Mouse (Mus musculus) c-Kit-negative CD71-positive TER-119-positive erythroid progenitor cells, embryonic 14.5 days (primary cell): ENCODE measurements at regions not wholly inside any gene's neighbourhood (a gene's known extent, or its start where the extent isn't known, plus 50 kb on each side); places are given as distances from the start of the nearest gene placed in this dataset.

Experiments used
- DNase-seq: peaks from one replicate; pipeline ENCODE4 v3.0.0-alpha.2; 2013; ENCODE audit warnings: low read depth, low spot score

DNA sequence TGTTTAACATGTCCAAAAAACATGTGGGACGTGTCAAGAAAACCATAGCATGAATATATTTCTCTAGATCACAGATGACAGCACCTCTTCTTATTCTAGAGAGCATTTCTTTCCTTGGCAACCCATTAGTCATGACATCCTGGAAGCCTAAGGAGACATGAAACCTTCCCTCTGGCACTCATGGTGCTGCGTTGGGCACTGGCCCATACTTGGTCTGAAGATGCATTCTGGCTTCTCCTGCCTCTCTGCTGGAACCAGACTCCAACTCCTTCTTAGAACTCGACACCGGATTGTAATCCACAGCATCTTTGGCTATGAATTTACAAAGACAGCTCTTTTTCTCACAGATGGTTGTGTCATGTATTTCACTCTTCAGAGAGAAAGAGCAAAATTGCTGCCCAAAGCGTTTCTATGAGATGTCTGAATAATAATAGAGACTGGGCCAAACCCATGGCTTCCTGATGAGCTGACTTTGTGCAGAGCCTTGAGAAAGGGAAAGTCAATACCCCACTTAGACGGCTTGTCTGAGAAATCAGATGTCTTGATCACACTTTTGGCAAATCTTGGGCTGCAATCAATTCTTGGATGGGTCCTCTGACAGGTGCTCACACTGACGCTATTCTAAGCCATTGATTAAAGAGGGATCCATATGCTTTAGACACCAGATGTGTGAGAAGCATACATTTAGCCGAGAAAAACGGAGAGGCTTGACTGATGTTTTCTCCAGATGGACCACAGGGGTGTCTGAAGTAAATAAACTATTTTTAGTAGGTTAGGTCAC, 195.4 kb downstream of the Usp46 start:
- no peak for DNase-seq

DNA sequence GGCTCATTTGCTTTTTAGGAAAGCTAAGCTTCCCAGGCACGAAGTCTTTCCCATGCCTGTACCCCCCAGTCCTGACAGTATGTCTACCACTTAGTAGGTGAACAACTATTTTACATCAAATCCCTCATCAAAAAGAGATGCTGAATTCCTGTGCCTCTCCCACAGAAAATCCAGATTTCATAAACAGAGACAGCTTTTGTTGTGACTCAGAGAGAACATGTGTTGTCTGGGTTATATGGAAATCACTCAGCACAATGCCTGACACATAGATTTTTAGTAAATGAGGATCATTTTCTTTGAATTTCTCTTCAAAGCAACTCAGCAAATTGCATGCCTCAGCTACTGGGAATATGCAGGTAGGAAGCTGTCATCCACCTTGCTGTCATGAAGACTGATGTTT, 193.5 kb downstream of the Usp46 start:
- DNase-seq: no peak

DNA sequence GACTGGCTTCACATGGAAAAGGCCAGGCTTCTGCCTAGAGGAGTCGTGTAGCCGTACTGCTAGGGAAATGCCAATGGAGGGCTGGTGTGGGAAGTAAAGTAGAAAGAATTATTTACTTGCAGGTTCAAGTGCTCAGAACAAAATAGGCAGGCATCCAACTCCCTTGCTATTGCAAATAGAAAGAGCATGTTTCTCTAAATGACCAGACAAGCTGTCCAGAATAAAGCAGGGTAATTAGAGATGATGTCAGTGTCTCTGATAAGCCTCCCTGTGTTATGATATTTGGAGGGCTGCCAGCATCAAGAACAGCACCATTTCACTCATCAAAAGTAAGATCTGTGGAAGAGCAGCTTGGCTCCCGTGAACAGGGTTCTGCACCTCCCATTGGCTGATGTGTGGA, 192.4 kb downstream of the Usp46 start:
- no peak for DNase-seq

GRCm38 (mm10) chr5:73880936-73881335, 187.3 kb downstream of the Usp46 start:
- DNase-seq: no peak

DNA sequence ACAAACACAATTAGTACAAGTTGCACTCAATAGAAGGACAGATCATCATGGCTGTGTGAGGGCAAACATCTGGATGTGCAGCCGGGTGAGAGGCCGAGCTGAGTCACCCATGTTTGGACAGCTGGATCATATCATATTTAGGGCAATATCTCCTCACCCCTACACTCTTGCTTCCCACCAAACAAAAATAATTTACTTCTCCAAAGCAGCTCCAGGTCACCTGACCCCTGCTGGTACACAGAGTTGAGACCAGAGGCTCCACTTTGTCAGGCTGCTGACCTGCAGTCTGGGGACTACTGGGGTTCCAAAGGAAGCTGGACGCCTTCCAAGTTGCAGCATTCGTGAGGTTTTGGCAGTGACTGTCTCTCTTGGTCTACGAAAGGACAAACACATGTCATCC, 186.3 kb downstream of the Usp46 start:
- DNase-seq: no peak

GRCm38 (mm10) chr5:73884998-73885397, 183.2 kb downstream of the Usp46 start:
- DNase-seq: no peak

- no peak for DNase-seq
These were observed 182.5 kb downstream of the Usp46 start for GRCm38 (mm10) chr5:73885691-73886090.

- DNase-seq: no peak
These were observed 180.8 kb downstream of the Usp46 start for GRCm38 (mm10) chr5:73887306-73887958.

- no peak for DNase-seq
These were observed 179.8 kb downstream of the Usp46 start for GRCm38 (mm10) chr5:73888391-73888790.

- DNase-seq: no peak
These were observed 178.9 kb downstream of the Usp46 start for GRCm38 (mm10) chr5:73889342-73889741.

DNA sequence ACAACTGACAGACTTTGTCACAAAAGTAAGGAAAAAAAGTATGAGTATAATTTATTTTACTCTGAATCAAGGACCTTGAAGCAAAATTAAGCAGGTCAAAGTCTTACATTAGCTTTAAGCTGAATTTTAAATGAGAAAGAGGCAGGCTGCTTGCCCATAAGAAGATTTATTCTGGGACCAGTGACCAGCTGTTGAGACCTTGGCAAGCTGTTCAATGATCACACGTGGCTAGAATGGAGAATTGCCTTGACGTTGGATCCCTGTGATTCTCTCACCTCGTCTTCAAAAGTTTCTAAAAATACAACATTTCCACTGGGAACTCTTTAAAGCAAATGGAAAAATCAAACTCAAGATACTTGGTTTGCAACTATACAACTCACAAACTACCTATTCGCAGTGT, 177.3 kb downstream of the Usp46 start:
- DNase-seq: no peak

GRCm38 (mm10) chr5:73891606-73892005, 176.6 kb downstream of the Usp46 start:
- DNase-seq: no peak

GRCm38 (mm10) chr5:73892440-73893225, 175.6 kb downstream of the Usp46 start:
- DNase-seq: no peak

DNA sequence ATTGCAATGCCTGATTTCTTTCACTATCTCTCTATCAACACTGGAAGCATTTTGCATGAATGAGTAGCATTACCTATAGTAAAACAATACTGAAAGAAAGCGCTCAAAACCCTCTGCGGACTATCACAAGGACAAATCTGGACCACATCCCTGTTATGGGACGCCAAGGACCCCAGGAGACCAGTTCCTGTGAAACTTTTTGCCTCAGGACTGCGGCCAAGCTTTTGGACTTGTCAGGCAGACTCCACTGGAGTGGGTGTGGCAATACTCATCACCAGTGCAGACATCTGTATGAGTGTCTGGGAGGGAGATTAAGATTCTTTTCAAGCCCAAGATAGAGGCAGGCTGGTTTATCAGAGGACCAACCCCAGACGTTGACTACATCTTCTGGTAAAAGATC, 173.0 kb downstream of the Usp46 start:
- no peak for DNase-seq

DNA sequence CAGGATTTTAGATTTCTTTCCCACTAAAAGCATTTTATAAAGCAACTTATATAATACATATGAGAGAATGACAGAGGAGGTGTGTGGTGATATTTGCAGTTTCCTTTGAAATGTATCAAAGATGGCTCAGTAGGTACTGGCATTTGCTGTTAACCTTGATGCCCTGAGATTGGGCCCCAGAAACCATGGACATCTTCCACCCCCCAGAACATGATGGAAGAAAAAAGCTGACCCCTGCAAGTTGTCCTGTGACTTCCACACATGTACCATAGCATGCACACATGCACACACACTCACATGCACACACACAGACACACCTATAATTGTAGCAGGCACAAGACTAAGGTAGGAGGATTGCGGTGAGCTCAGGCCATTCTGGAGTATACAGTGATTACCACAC, 171.4 kb downstream of the Usp46 start:
- DNase-seq: no peak

DNA sequence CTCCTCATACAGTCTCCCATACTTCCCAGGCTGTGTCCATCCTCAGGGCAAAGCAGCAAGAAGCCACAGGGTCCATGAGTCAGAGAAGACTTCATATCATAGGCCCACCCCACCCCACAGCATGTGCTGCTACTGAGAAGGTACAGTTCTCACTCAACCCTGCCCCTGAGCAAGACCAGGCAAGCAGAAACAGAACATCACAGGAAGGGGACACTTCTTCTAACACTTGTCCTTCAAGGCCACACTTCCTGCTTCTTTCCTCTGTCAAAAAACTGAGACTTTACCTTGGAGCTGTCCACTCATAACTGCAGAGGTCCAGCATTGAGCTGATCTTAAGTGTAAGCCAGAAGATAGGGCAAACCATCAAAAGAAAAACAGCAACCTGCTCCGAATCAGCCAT, 166.6 kb downstream of the Usp46 start:
- DNase-seq: no peak

- no peak for DNase-seq
These were observed 165.6 kb downstream of the Usp46 start for GRCm38 (mm10) chr5:73902470-73903218.

DNA sequence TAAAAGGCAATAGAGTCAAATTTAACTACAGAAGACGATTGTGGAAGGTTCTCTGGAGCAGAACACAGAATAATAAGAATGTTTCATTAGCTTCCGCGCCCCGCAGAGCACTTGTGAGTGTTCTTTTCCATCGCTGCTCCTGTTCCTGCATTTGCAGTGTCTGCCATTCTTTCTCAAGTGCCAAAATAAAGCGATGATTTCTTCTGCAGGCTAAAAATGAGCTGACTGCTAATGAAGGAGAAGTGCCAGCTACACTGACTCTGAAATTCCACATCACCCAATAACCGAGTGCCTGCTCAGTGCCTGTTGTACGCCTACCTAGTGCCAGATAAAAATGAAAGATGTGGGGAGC, 165.0 kb downstream of the Usp46 start:
- DNase-seq: no peak

DNA sequence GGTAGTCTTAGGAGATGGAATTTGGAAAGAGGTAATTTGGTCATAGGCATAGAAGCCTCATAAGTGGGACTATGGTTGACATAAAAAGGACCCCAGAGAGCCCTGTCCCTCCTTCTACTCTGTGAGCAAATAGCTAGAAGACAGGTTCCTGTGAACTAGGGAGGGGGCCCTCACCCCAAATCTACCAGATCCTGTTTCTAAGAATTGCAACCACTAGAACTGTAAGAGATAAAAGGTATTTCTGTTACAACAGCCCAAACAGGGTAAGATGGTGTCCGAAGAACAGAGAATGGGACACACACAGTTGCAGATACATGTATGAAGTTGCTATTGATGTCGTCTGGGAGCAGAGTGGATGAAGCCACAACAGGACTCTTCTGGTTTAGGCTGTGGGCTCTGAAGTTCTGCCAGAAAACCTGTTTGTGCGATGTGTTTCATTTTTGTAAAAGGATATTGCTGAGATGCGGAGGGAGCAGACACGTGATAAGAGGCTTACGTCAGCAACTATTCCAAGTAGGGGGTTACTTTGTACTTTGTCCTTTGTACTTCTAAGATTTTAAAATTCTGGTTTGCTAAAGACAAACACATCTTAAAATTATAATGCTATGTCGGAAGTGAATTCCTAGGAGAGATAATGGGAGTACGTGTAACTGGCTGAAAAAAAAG, 164.0 kb downstream of the Usp46 start:
- DNase-seq: no peak

DNA sequence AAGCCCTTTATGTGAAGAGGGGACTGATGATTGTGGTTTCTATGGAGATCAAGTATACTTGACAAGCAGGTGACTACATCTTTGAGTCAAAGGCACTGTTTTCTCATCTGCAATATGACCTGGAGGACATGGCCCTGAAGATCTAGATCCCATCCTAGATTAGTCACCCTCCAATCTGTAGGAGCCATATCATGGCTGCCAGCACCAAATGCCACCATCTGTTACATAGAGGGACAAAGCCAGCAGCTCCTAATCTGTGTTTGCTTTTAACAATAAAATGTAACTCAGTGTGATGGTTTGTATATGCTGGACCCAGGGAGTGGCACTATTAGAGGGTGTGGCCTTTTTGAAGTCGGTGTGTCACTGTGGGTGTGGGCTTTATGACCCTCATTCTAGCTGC, 156.1 kb downstream of the Usp46 start:
- DNase-seq: no peak

- DNase-seq: no peak
These were observed 155.1 kb downstream of the Usp46 start for GRCm38 (mm10) chr5:73913116-73913515.
